Mouse (Mus musculus) C2C12 (cell line): ENCODE results near the gene Armh3.

Source experiments
- CTCF ChIP-seq: IDR thresholded peaks from one replicate; pipeline ENCODE4 v1.5.1; 2011; ENCODE audit not compliant: control insufficient read depth, insufficient read depth, insufficient read length
- MAX ChIP-seq: IDR thresholded peaks from one replicate; pipeline ENCODE4 v1.6.1; 2011; ENCODE audit warnings: mild to moderate bottlenecking, control low read depth
- MYOD1 ChIP-seq: IDR thresholded peaks from one replicate; pipeline ENCODE4 v1.6.1; 2011; ENCODE audit warnings: low read depth; ENCODE audit not compliant: control insufficient read depth, insufficient read length

DNA sequence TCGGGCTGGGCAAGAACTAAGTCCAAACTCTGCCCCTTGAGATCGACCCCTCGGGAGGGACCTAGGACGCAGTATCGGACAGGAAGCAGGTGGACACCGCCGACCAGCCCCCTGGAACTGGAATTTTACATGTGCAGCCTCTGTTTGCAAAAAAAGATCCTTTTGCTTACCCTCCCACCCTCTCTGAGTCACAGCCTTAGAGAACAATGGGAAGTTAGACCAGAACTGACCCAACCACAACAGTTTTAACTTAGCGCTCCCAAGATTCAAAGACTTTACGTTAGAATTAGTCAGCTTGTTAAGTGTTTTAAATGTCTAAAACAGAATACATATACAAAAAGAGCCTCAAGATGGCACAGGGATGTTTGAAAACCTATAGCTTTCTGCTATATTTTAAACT is 51.7 kb downstream of the Armh3 start:
- no peak for TF ChIP-seq CTCF
- no peak for TF ChIP-seq MAX
- no peak for TF ChIP-seq MYOD1
